Mouse (Mus musculus) stomach, embryonic 15.5 days (tissue): Measurements from ENCODE around the gene Nfib. TPM values are rescaled to one million over a fixed set of nuclear protein-coding genes. Genes with fewer than 3 reads are reported as not detected.
A peak's percentile ranks its signal among the peaks of the same experiment; 100 is the strongest.

Experiments
- ATAC-seq: fragments of 200-750 bp; cut with Nextera tagmentation; 2 replicates; pipeline ENCODE4 v1.8.0; 2017; ENCODE audit warnings: low read depth, moderate number of reproducible peaks, moderate TSS enrichment; ENCODE audit not compliant: insufficient read depth, low FRiP score
- H3K27ac ChIP-seq: fragments of 300-500 bp; sonication (generic); 2 replicates; pipeline ENCODE4 v1.5.1; 2015; ENCODE audit warnings: mild to moderate bottlenecking, inconsistent platforms
- H3K27me3 ChIP-seq: fragments of 300-500 bp; sonication (generic); replicated peaks from 2 replicates; pipeline ENCODE4 v1.6.1; 2015; ENCODE audit warnings: inconsistent platforms
- H3K36me3 ChIP-seq: fragments of 300-500 bp; sonication (generic); 2 replicates; pipeline ENCODE4 v1.6.1; 2015; ENCODE audit warnings: inconsistent platforms
- H3K4me1 ChIP-seq: fragments of 300-500 bp; sonication (generic); 2 replicates; pipeline ENCODE4 v1.6.1; 2015; ENCODE audit warnings: inconsistent platforms
- H3K4me2 ChIP-seq: fragments of 300-500 bp; sonication (generic); 2 replicates; pipeline ENCODE4 v1.6.1; 2015; ENCODE audit warnings: mild to moderate bottlenecking, inconsistent platforms
- H3K4me3 ChIP-seq: fragments of 300-500 bp; sonication (generic); replicated peaks from 2 replicates; pipeline ENCODE4 v1.5.1; 2015; ENCODE audit warnings: inconsistent platforms
- H3K9ac ChIP-seq: fragments of 300-500 bp; sonication (generic); 2 replicates; pipeline ENCODE4 v1.6.1; 2015; ENCODE audit warnings: inconsistent platforms
- H3K9me3 ChIP-seq: fragments of 300-500 bp; sonication (generic); 2 replicates; pipeline ENCODE4 v1.6.1; 2016; ENCODE audit warnings: inconsistent platforms
- WGBS: fragments of 180-500 bp; shearing (Covaris S2); methylation state at CpG from one replicate; pipeline ENCODE4 v1.1.7; 2015; 5-methylcytosine and 5-hydroxymethylcytosine counted together
- polyA plus RNA-seq: library from polyadenylated mRNA; unstranded; fragments of >200 nt; fragmentation: Nextera tagmentation; extraction: Ambion mirVana; gene quantifications from 2 replicates; pipeline ENCODE4 v1.2.1, GENCODE M21; 2015

Gene Nfib
- polyA plus RNA-seq, 1 experiment from 2014 or later = 56.5 TPM

- Histone ChIP-seq H3K27ac (no peak overlapping the region), H3K4me1 (no peaks in the 10 kb centered on the region), H3K9ac (no peak overlapping the region), H3K27me3 (no peaks in the 10 kb centered on the region), H3K9me3 (no peaks in the 10 kb centered on the region), H3K4me3 (no peak overlapping the region), H3K36me3 (no peaks in the 10 kb centered on the region), H3K4me2 (no peak overlapping the region)
- ATAC-seq = no peak
- WGBS = 57% methylated on average over 6 of the region's 6 CpGs
Measured at GRCm38 (mm10) chr4:82643022-82643733, 62.4 kb downstream of the Nfib start.

GRCm38 (mm10) chr4:82641066-82641680 is 64.4 kb downstream of the Nfib start:
- no peaks in the 10 kb centered on the region for H3K9me3 ChIP-seq
- WGBS = 74% methylated on average over 5 of the region's 5 CpGs
- no peaks in the 10 kb centered on the region for H3K4me1 ChIP-seq
- no peaks in the 10 kb centered on the region for H3K36me3 ChIP-seq
- no peak overlapping the region for H3K9ac ChIP-seq
- ATAC-seq = no peak
- no peaks in the 10 kb centered on the region for H3K27me3 ChIP-seq
- no peak overlapping the region for H3K27ac ChIP-seq
- no peak overlapping the region for H3K4me2 ChIP-seq
- no peak overlapping the region for H3K4me3 ChIP-seq

DNA sequence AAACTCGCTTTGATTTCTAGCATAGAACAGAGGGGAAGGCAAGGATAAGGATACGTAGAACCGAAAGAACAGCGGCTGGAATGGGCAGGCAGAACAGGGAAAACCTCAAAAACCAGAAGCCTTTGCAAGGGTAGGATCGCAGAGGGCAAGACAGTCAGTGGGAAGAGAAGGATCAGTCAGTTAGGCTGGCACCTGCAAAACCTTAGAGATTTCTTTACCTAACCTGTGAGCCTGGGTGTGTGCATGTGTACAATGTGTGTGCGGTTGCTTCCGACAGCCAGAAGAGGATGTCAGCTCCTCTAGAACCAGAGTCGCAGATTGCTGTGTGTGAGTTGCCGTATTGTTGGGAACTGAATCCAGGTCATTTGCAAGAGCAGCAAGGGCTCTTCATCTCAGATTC is 67.3 kb downstream of the Nfib start:
- no peaks in the 10 kb centered on the region for H3K4me1 ChIP-seq
- H3K9me3 ChIP-seq = no peaks in the 10 kb centered on the region
- H3K27me3 ChIP-seq = no peaks in the 10 kb centered on the region
- 93% methylated on average over 9 of the region's 9 CpGs for WGBS
- no peak overlapping the region for H3K4me2 ChIP-seq
- H3K9ac ChIP-seq = no peak overlapping the region
- H3K36me3 ChIP-seq = no peaks in the 10 kb centered on the region
- H3K4me3 ChIP-seq = no peak overlapping the region
- ATAC-seq = no peak
- H3K27ac ChIP-seq = no peak overlapping the region

DNA sequence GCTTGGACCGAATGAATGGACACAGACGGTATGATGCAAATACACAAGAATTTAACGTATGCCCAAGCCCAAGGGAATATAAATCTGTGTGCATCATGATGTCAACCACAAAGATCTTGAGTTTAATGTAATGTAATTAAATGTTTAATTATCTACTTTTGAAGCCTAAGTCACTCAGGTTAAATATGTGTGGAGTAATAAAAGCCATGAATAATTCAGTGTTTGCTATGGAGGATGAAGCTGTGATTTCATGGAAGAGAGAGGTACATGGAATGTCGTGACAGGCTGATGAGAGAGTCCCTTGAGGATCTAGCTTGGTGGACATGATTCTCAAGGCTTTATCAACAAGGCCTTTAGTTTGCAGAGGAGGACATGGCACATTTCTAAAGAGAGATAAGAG is 67.9 kb downstream of the Nfib start:
- Histone ChIP-seq H3K9ac (no peak overlapping the region), H3K4me3 (no peak overlapping the region), H3K27me3 (no peaks in the 10 kb centered on the region), H3K27ac (no peak overlapping the region), H3K4me1 (no peaks in the 10 kb centered on the region), H3K9me3 (no peaks in the 10 kb centered on the region), H3K36me3 (no peaks in the 10 kb centered on the region), H3K4me2 (no peak overlapping the region)
- WGBS = 77% methylated on average over 4 of the region's 4 CpGs
- no peak for ATAC-seq

- no peak for ATAC-seq
- 83% methylated on average over 5 of the region's 5 CpGs for WGBS
- Histone ChIP-seq H3K4me2 (no peak overlapping the region), H3K27ac (no peak overlapping the region), H3K36me3 (no peaks in the 10 kb centered on the region), H3K4me3 (no peak overlapping the region), H3K9me3 (no peaks in the 10 kb centered on the region), H3K4me1 (no peaks in the 10 kb centered on the region), H3K9ac (no peak overlapping the region), H3K27me3 (no peaks in the 10 kb centered on the region)
Measured at GRCm38 (mm10) chr4:82636658-82637057, 68.9 kb downstream of the Nfib start.

GRCm38 (mm10) chr4:82635881-82636280 is 69.7 kb downstream of the Nfib start:
- Histone ChIP-seq H3K36me3 (no peaks in the 10 kb centered on the region), H3K4me2 (no peak overlapping the region), H3K27ac (no peak overlapping the region), H3K4me1 (no peaks in the 10 kb centered on the region), H3K9me3 (no peaks in the 10 kb centered on the region), H3K9ac (no peak overlapping the region), H3K27me3 (no peaks in the 10 kb centered on the region), H3K4me3 (no peak overlapping the region)
- 51% methylated on average over 5 of the region's 5 CpGs for WGBS
- no peak for ATAC-seq

GRCm38 (mm10) chr4:82635118-82635517 is 70.4 kb downstream of the Nfib start:
- 90% methylated on average over 11 of the region's 11 CpGs for WGBS

DNA sequence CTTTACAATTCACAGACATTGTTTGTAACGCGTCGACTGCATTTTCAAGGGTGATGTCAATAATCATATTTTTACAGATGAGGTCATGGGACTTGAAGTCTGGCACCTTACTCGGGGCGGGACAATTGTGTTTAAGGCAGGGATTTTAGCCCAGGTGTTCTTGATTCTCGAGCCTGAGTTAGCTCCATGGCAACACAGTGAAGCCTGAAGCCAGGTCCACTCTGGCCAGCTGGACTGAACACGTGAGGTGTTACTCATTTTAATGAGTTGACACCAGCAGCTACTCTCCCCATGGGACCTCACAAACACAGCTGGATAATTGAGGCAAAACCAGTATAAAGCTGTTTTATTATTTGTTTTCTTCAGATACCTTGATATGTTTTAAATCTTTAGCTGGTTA is 71.2 kb downstream of the Nfib start:
- 69% methylated on average over 7 of the region's 7 CpGs for WGBS

More at GRCm38 (mm10) chr4:82635118-82635517, 70.4 kb downstream of the Nfib start:
- no peak for ATAC-seq
- H3K9me3 ChIP-seq = no peaks in the 10 kb centered on the region
- H3K36me3 ChIP-seq = no peaks in the 10 kb centered on the region
- H3K27ac ChIP-seq = no peak overlapping the region
- no peak overlapping the region for H3K4me2 ChIP-seq
- H3K27me3 ChIP-seq = no peaks in the 10 kb centered on the region
- H3K4me1 ChIP-seq = no peaks in the 10 kb centered on the region
- no peak overlapping the region for H3K4me3 ChIP-seq
- no peak overlapping the region for H3K9ac ChIP-seq

DNA sequence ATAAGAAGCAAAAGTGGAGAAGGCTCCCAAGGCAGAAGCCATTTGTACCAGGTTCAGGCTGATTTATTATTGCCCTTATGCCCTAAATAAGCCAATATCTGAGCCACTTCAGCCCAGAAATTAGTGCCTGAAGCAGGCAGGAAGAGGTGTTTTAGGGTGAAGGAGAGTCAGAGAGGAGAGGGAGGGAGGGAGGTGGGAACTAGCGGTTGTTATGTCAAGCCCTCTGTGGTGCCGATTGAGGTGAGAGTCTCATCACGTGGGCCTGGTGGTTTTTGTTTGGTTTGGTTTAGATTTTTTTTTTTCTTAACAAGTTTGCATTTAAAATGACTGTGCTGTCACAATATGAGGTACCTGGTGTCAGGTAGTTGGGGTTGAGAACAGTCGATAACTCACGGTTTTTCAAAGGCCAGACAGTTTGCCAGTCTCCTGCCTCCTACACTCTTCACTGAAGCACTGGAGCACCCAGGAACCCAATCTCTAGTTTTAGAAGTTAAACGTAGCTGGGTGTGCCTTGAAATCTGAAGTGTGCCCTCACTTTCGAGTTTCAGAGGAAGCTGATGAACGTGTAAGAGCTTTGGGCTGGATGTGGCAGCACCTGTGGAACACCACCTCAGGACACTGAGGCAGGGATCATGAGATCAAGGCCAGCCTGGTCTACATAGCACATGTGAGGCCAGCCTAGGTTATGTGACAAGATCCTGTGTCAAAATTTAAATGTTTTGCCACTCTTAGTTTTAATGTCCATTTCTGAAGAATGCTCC is 81.1 kb downstream of the Nfib start:
- no peak overlapping the region for H3K9ac ChIP-seq
- H3K36me3 ChIP-seq = no peaks in the 10 kb centered on the region
- no peaks in the 10 kb centered on the region for H3K9me3 ChIP-seq
- no peaks in the 10 kb centered on the region for H3K27me3 ChIP-seq
- no peak for ATAC-seq
- no peak overlapping the region for H3K27ac ChIP-seq
- H3K4me3 ChIP-seq = no peak overlapping the region
- WGBS = 71% methylated on average over 8 of the region's 8 CpGs
- H3K4me2 ChIP-seq = no peak overlapping the region
- H3K4me1 ChIP-seq = peaks cover 9% of the 10 kb centered on the region

More for the DNA sequence above, 71.2 kb downstream of the Nfib start:
- H3K27ac ChIP-seq = no peak overlapping the region
- H3K4me2 ChIP-seq = no peak overlapping the region
- H3K27me3 ChIP-seq = no peaks in the 10 kb centered on the region
- H3K36me3 ChIP-seq = no peaks in the 10 kb centered on the region
- H3K9me3 ChIP-seq = no peaks in the 10 kb centered on the region
- ATAC-seq = no peak
- H3K4me1 ChIP-seq = no peaks in the 10 kb centered on the region
- H3K4me3 ChIP-seq = no peak overlapping the region
- no peak overlapping the region for H3K9ac ChIP-seq

GRCm38 (mm10) chr4:82623835-82624234 is 81.7 kb downstream of the Nfib start:
- no peaks in the 10 kb centered on the region for H3K9me3 ChIP-seq
- no peak overlapping the region for H3K27ac ChIP-seq
- no peaks in the 10 kb centered on the region for H3K36me3 ChIP-seq
- H3K4me3 ChIP-seq = no peak overlapping the region
- H3K9ac ChIP-seq = no peak overlapping the region
- no peak for ATAC-seq
- peaks cover 9% of the 10 kb centered on the region for H3K4me1 ChIP-seq
- H3K4me2 ChIP-seq = no peak overlapping the region
- no peaks in the 10 kb centered on the region for H3K27me3 ChIP-seq
- WGBS = 69% methylated on average over 4 of the region's 4 CpGs

- Histone ChIP-seq H3K27ac (no peak overlapping the region; the same call in 1 of the 2 replicates), H3K9ac (no peak overlapping the region), H3K4me3 (no peak overlapping the region), H3K36me3 (no peaks in the 10 kb centered on the region), H3K4me1 (peaks cover 9% of the 10 kb centered on the region), H3K9me3 (no peaks in the 10 kb centered on the region), H3K27me3 (no peaks in the 10 kb centered on the region), H3K4me2 (no peak overlapping the region)
- 73% methylated on average over 12 of the region's 12 CpGs for WGBS
- ATAC-seq = no peak
Measured at GRCm38 (mm10) chr4:82623081-82623538, 82.4 kb downstream of the Nfib start.

DNA sequence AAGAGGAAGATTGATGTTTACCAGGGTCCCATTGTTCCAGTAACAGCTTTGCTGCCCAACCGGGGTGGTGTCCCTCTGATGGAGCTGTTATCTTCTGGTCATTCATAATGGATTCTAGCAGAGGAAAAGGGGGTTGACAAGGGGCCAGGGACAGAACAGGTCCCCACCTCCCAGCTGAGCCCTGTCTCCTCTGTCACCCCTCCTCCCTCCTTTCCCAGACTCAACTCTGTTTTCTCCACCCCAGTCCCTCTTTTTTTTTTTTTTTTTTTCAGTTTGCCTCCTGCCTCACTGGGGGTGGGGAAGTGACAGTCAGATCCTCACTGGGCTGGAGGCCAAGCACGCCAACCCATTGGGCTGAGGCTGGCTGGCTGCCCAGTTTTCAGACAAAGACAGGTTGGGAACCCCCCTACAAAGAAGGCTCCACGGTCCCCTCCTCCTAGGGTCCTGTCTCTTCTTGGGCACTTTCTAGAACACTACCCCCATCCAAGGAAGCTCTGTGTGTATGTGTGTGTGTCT is 83.2 kb downstream of the Nfib start:
- H3K4me2 ChIP-seq = no peak overlapping the region
- peaks cover 9% of the 10 kb centered on the region for H3K4me1 ChIP-seq
- no peaks in the 10 kb centered on the region for H3K9me3 ChIP-seq
- H3K36me3 ChIP-seq = no peaks in the 10 kb centered on the region
- H3K27ac ChIP-seq = peak overlapping the region; percentile 8
- H3K9ac ChIP-seq = no peak overlapping the region
- H3K27me3 ChIP-seq = no peaks in the 10 kb centered on the region
- WGBS = 7% methylated on average over 3 of the region's 3 CpGs
- peak; percentile 51; the same call in 1 of the 2 replicates for ATAC-seq
- H3K4me3 ChIP-seq = no peak overlapping the region
